Mouse (Mus musculus): ENCODE data around the gene Reep6. TPM values are rescaled to one million over a fixed set of nuclear protein-coding genes. Genes with fewer than 3 reads are reported as not detected.

The Reep6 gene
- total RNA-seq, 1 experiment from 2014 or later, result 45.2 TPM

Small RNAs within 50 kb of the gene (microRNA-seq; reads per million reads assigned to microRNA genes)
- gene Gm22721, result 0 reads per million in 2 experiments

Other genes with a start within 250 kb of the Reep6 start
- 52.8 and 52.9 TPM in 2 replicates for gene Sbno2, start 224.4 kb upstream of the Reep6 start, total RNA-seq (2021)
- 138 and 147 TPM in 2 replicates for gene Stk11, start 214.2 kb upstream of the Reep6 start, total RNA-seq (2021)
- gene Atp5d, start 191.3 kb upstream of the Reep6 start, total RNA-seq (2021), result 920 and 980 TPM in 2 replicates
- gene Cbarp, start 189.1 kb upstream of the Reep6 start, total RNA-seq (2021), result 69.9 and 137 TPM in 2 replicates
- 114 and 140 TPM in 2 replicates for gene Midn, start 181.7 kb upstream of the Reep6 start, total RNA-seq (2021)
- 67.6 and 106 TPM in 2 replicates for gene Cirbp, start 164.0 kb upstream of the Reep6 start, total RNA-seq (2021)
- 8.6 and 9.5 TPM in 2 replicates for gene 1600002K03Rik, start 157.0 kb upstream of the Reep6 start, total RNA-seq (2021)
- 3.1 and 3.9 TPM in 2 replicates for gene Efna2, start 150.5 kb upstream of the Reep6 start, total RNA-seq (2021)
- 23.8 and 29.9 TPM in 2 replicates for gene Mum1, start 103.5 kb upstream of the Reep6 start, total RNA-seq (2021)
- 426 and 463 TPM in 2 replicates for gene Ndufs7, start 80.8 kb upstream of the Reep6 start, total RNA-seq (2021)
- 138 and 192 TPM in 2 replicates for gene Gamt, start 68.9 kb upstream of the Reep6 start, total RNA-seq (2021)
- gene Dazap1, start 68.5 kb upstream of the Reep6 start, total RNA-seq (2021), result 92.9 and 115 TPM in 2 replicates
- gene Rps15, start 37.5 kb upstream of the Reep6 start, total RNA-seq (2021), result 1,072 and 1,285 TPM in 2 replicates
- gene Apc2, start 34.0 kb upstream of the Reep6 start, total RNA-seq (2021), result 1.5 and 4.4 TPM in 2 replicates
- 26.9 and 27.9 TPM in 2 replicates for gene 2310011J03Rik, start 9.4 kb upstream of the Reep6 start, total RNA-seq (2021)
- gene Pcsk4, start 455 bp upstream of the Reep6 start, total RNA-seq (2021), result 3.9 and 4.7 TPM in 2 replicates
- gene Adamtsl5, start 18.5 kb downstream of the Reep6 start, total RNA-seq (2021), result 8.4 and 10.9 TPM in 2 replicates
- 0.30 and 0.44 TPM in 2 replicates for gene Plk5, start 26.5 kb downstream of the Reep6 start, total RNA-seq (2021)
- 21.8 and 22.8 TPM in 2 replicates for gene Mex3d, start 57.7 kb downstream of the Reep6 start, total RNA-seq (2021)
- 106 and 116 TPM in 2 replicates for gene Mbd3, start 69.6 kb downstream of the Reep6 start, total RNA-seq (2021)
- 1,202 and 1,279 TPM in 2 replicates for gene Uqcr11, start 76.9 kb downstream of the Reep6 start, total RNA-seq (2021)
- 54.4 and 61.8 TPM in 2 replicates for gene Tcf3, start 103.7 kb downstream of the Reep6 start, total RNA-seq (2021)
- gene Onecut3, start 164.9 kb downstream of the Reep6 start, total RNA-seq (2021), result not detected in 2 replicates
- gene Atp8b3, start 209.2 kb downstream of the Reep6 start, total RNA-seq (2021), result 0.19 TPM in 2 replicates
- gene Rexo1, start 231.6 kb downstream of the Reep6 start, total RNA-seq (2021), result 40.9 and 46.4 TPM in 2 replicates
- gene Klf16, start 247.4 kb downstream of the Reep6 start, total RNA-seq (2021), result 10.1 and 11.6 TPM in 2 replicates

All from adrenal gland, postnatal 14 days (tissue).